Mouse (Mus musculus): ENCODE data around the gene Lrrc26. TPM values are rescaled to one million over a fixed set of nuclear protein-coding genes. Genes with fewer than 3 reads are reported as not detected.

Gene Lrrc26
- polyA plus RNA-seq, 1 experiment, result 1.6 TPM

- Histone ChIP-seq H3K27me3 (ENCODE audit: control insufficient read depth, insufficient read depth, insufficient read length) (peaks cover 9% of the 10 kb centered on the region), H3ac (ENCODE audit: control insufficient read depth, insufficient read length) (no peak overlapping the region), H3K4me2 (ENCODE audit: low read depth) (no peak overlapping the region), H3K36me3 (ENCODE audit: control insufficient read depth, insufficient read depth) (peaks cover 27% of the 10 kb centered on the region), H3K4me3 (no peak overlapping the region), H3K79me2 (ENCODE audit: control insufficient read depth, insufficient read depth) (no peaks in the 10 kb centered on the region)
- no peak for TF ChIP-seq MYOG (IDR thresholded peaks at IDR 0.05; ENCODE audit: control insufficient read depth in 1 of 3, insufficient read depth in 1 of 3, insufficient read length in 2 of 3, low read depth in 2 of 3)
- TF ChIP-seq POLR2AphosphoS2 (IDR thresholded peaks at IDR 0.05; ENCODE audit: insufficient read length, low read depth), result no peak
- no peak for TF ChIP-seq USF1 (IDR thresholded peaks at IDR 0.05; ENCODE audit: low read depth)
Observed at GRCm38 (mm10) chr2:25285551-25285950, 4.2 kb upstream of the Lrrc26 start.

- peaks cover 27% of the 10 kb centered on the region for H3K36me3 ChIP-seq (ENCODE audit: control insufficient read depth, insufficient read depth)
- TF ChIP-seq MYOG (IDR thresholded peaks at IDR 0.05; ENCODE audit: control insufficient read depth in 1 of 3, insufficient read depth in 1 of 3, insufficient read length in 2 of 3, low read depth in 2 of 3) (peak in 1 of 3 experiments; percentile 45), CEBPB (IDR thresholded peaks at IDR 0.05; ENCODE audit: insufficient read depth, poor library complexity, severe bottlenecking) (no peak), TCF12 (IDR thresholded peaks at IDR 0.05; ENCODE audit: insufficient read depth, poor library complexity, severe bottlenecking) (no peak), TCF3 (IDR thresholded peaks at IDR 0.05; ENCODE audit: insufficient read length, low read depth) (no peak), USF1 (IDR thresholded peaks at IDR 0.05; ENCODE audit: low read depth) (no peak), MYOD1 (IDR thresholded peaks at IDR 0.05; ENCODE audit: control insufficient read depth in 1 of 3, insufficient read length in 2 of 3, low read depth in 2 of 3) (no peak), REST (IDR thresholded peaks at IDR 0.05; ENCODE audit: insufficient read depth, insufficient read length) (no peak)
Observed at GRCm38 (mm10) chr2:25286314-25286713, 3.4 kb upstream of the Lrrc26 start.

GRCm38 (mm10) chr2:25286837-25287636 lies 2.7 kb upstream of the Lrrc26 start:
- H3K27me3 ChIP-seq (ENCODE audit: control insufficient read depth, insufficient read depth, insufficient read length), result peaks cover 24% of the 10 kb centered on the region
- TF ChIP-seq MYOG (IDR thresholded peaks at IDR 0.05; ENCODE audit: control insufficient read depth in 1 of 3, insufficient read depth in 1 of 3, insufficient read length in 2 of 3, low read depth in 2 of 3), result peak in 1 of 3 experiments; percentile 73
- no peak for TF ChIP-seq MAX (IDR thresholded peaks at IDR 0.05; ENCODE audit: low read depth)
- TF ChIP-seq POLR2AphosphoS2 (IDR thresholded peaks at IDR 0.05; ENCODE audit: insufficient read length, low read depth), result peak; percentile 24

More at GRCm38 (mm10) chr2:25286314-25286713, 3.4 kb upstream of the Lrrc26 start:
- Histone ChIP-seq H3K4me2 (ENCODE audit: low read depth) (no peak overlapping the region), H3K79me2 (ENCODE audit: control insufficient read depth, insufficient read depth) (no peaks in the 10 kb centered on the region), H3K27me3 (ENCODE audit: control insufficient read depth, insufficient read depth, insufficient read length) (peaks cover 17% of the 10 kb centered on the region), H3ac (ENCODE audit: control insufficient read depth, insufficient read length) (no peak overlapping the region), H3K4me3 (no peak overlapping the region)

GRCm38 (mm10) chr2:25287927-25288649 lies 1.6 kb upstream of the Lrrc26 start, which contains the start of gene Tmem210:
Tmem210 (plus strand) TSS chr2:25288145.
- peaks cover 18% of the 10 kb centered on the region for H3K36me3 ChIP-seq (ENCODE audit: control insufficient read depth, insufficient read depth)
- TF ChIP-seq USF1 (IDR thresholded peaks at IDR 0.05; ENCODE audit: low read depth) (no peak), TCF12 (IDR thresholded peaks at IDR 0.05; ENCODE audit: insufficient read depth, poor library complexity, severe bottlenecking) (no peak), TCF3 (IDR thresholded peaks at IDR 0.05; ENCODE audit: insufficient read length, low read depth) (no peak), E2F4 (IDR thresholded peaks at IDR 0.05; ENCODE audit: insufficient read depth) (no peak), POLR2AphosphoS2 (IDR thresholded peaks at IDR 0.05; ENCODE audit: insufficient read length, low read depth) (no peak), MAX (IDR thresholded peaks at IDR 0.05; ENCODE audit: low read depth) (no peak), SRF (IDR thresholded peaks at IDR 0.05; ENCODE audit: control insufficient read depth, insufficient read length, low read depth) (no peak), CEBPB (IDR thresholded peaks at IDR 0.05; ENCODE audit: insufficient read depth, poor library complexity, severe bottlenecking) (no peak), MYOD1 (IDR thresholded peaks at IDR 0.05; ENCODE audit: control insufficient read depth in 1 of 3, insufficient read length in 2 of 3, low read depth in 2 of 3) (no peak), POLR2A (IDR thresholded peaks at IDR 0.05; ENCODE audit: insufficient read length, low read depth) (no peak), REST (IDR thresholded peaks at IDR 0.05; ENCODE audit: insufficient read depth, insufficient read length) (no peak), MYOG (IDR thresholded peaks at IDR 0.05; ENCODE audit: control insufficient read depth in 1 of 3, insufficient read depth in 1 of 3, insufficient read length in 2 of 3, low read depth in 2 of 3) (no peak)
- peaks cover 27% of the 10 kb centered on the region for H3K27me3 ChIP-seq (ENCODE audit: control insufficient read depth, insufficient read depth, insufficient read length)
- H3K4me3 ChIP-seq, result no peak within 1 kb of the TSS
- H3K4me2 ChIP-seq (ENCODE audit: low read depth), result peak within 1 kb of the TSS; percentile 93
- no peak within 1 kb of the TSS for H3ac ChIP-seq (ENCODE audit: control insufficient read depth, insufficient read length)
- H3K79me2 ChIP-seq (ENCODE audit: control insufficient read depth, insufficient read depth), result no peaks in the 10 kb centered on the region

More at GRCm38 (mm10) chr2:25286837-25287636, 2.7 kb upstream of the Lrrc26 start:
- H3K4me3 ChIP-seq, result no peak overlapping the region
- H3K79me2 ChIP-seq (ENCODE audit: control insufficient read depth, insufficient read depth), result no peaks in the 10 kb centered on the region
- no peak overlapping the region for H3ac ChIP-seq (ENCODE audit: control insufficient read depth, insufficient read length)
- peak overlapping the region; percentile 27 for H3K4me2 ChIP-seq (ENCODE audit: low read depth)
- H3K36me3 ChIP-seq (ENCODE audit: control insufficient read depth, insufficient read depth), result peaks cover 25% of the 10 kb centered on the region
